Mouse (Mus musculus): ENCODE data around the gene Gnb2. TPM values are rescaled to one million over a fixed set of nuclear protein-coding genes. Genes with fewer than 3 reads are reported as not detected.

The Gnb2 gene
- polyA plus RNA-seq, 1 experiment, result 1,215 TPM

GRCm38 (mm10) chr5:137527413-137527812 is 5.9 kb downstream of the Gnb2 start:
- no peak overlapping the region for H3K27ac ChIP-seq (ENCODE audit: insufficient read depth, low read depth, low read length)
- no peaks in the 10 kb centered on the region for H3K27me3 ChIP-seq (ENCODE audit: control insufficient read depth, insufficient read depth, low read length)
- no peak overlapping the region for H3K4me3 ChIP-seq (ENCODE audit: low read depth, low read length)
- peaks cover 2% of the 10 kb centered on the region; the same call in 1 of the 2 replicates for H3K4me1 ChIP-seq (ENCODE audit: control insufficient read depth, insufficient read depth, insufficient read length, low read length)
- whole genome bisulfite sequencing, result 67% methylated on average over 1 of the region's 1 CpGs
- peaks cover 69% of the 10 kb centered on the region for H3K36me3 ChIP-seq (ENCODE audit: control insufficient read depth, insufficient read depth, low read length)
- no peak for TF ChIP-seq POLR2A (IDR thresholded peaks at IDR 0.05; ENCODE audit: low read depth, low read length)

GRCm38 (mm10) chr5:137526192-137526936 is 6.9 kb downstream of the Gnb2 start:
- H3K27me3 ChIP-seq (ENCODE audit: control insufficient read depth, insufficient read depth, low read length), result no peaks in the 10 kb centered on the region
- H3K36me3 ChIP-seq (ENCODE audit: control insufficient read depth, insufficient read depth, low read length), result peaks cover 74% of the 10 kb centered on the region
- no peak overlapping the region for H3K27ac ChIP-seq (ENCODE audit: insufficient read depth, low read depth, low read length)
- no peak overlapping the region for H3K4me3 ChIP-seq (ENCODE audit: low read depth, low read length)
- peaks cover 2% of the 10 kb centered on the region; the same call in 1 of the 2 replicates for H3K4me1 ChIP-seq (ENCODE audit: control insufficient read depth, insufficient read depth, insufficient read length, low read length)
- 36% methylated on average over 16 of the region's 16 CpGs for WGBS
- TF ChIP-seq CTCF (IDR thresholded peaks at IDR 0.05; ENCODE audit: extremely low read depth, insufficient read length, insufficient replicate concordance, low read depth, low read length) (no peak), POLR2A (IDR thresholded peaks at IDR 0.05; ENCODE audit: low read depth, low read length) (no peak)

DNA sequence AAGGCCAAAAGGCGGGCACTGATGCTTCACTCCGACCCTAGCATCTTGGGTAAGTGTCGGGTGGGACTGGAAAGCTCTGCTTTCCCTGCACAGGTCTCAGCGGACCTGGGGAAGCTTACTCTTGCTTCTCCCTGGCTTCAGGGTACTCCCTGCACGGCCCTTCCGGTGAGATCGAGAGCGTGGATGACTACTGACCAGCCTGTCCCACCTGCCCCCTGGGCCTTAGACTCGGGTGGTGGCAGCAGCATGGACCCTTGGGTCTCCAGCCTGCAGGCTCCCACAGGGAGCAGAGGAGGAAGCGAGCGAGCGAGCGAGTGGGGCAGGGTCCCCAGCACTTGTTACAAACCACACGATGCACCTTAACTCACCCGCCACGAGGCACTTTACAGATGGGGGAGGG is 7.8 kb downstream of the Gnb2 start:
- no peak overlapping the region for H3K27ac ChIP-seq (ENCODE audit: insufficient read depth, low read depth, low read length)
- H3K27me3 ChIP-seq (ENCODE audit: control insufficient read depth, insufficient read depth, low read length), result no peaks in the 10 kb centered on the region
- no peak overlapping the region for H3K4me3 ChIP-seq (ENCODE audit: low read depth, low read length)
- H3K4me1 ChIP-seq (ENCODE audit: control insufficient read depth, insufficient read depth, insufficient read length, low read length), result peaks cover 2% of the 10 kb centered on the region; the same call in 1 of the 2 replicates
- H3K36me3 ChIP-seq (ENCODE audit: control insufficient read depth, insufficient read depth, low read length), result peaks cover 80% of the 10 kb centered on the region
- 84% methylated on average over 16 of the region's 16 CpGs for WGBS
- TF ChIP-seq CTCF (IDR thresholded peaks at IDR 0.05; ENCODE audit: extremely low read depth, insufficient read length, insufficient replicate concordance, low read depth, low read length) (no peak), POLR2A (IDR thresholded peaks at IDR 0.05; ENCODE audit: low read depth, low read length) (no peak)

GRCm38 (mm10) chr5:137524671-137525070 is 8.6 kb downstream of the Gnb2 start:
- Histone ChIP-seq H3K4me1 (ENCODE audit: control insufficient read depth, insufficient read depth, insufficient read length, low read length) (no peaks in the 10 kb centered on the region), H3K27me3 (ENCODE audit: control insufficient read depth, insufficient read depth, low read length) (no peaks in the 10 kb centered on the region), H3K27ac (ENCODE audit: insufficient read depth, low read depth, low read length) (no peak overlapping the region), H3K4me3 (ENCODE audit: low read depth, low read length) (no peak overlapping the region), H3K36me3 (ENCODE audit: control insufficient read depth, insufficient read depth, low read length) (peaks cover 82% of the 10 kb centered on the region)
- no peak for TF ChIP-seq CTCF (IDR thresholded peaks at IDR 0.05; ENCODE audit: extremely low read depth, insufficient read length, insufficient replicate concordance, low read depth, low read length)
- no peak for TF ChIP-seq POLR2A (IDR thresholded peaks at IDR 0.05; ENCODE audit: low read depth, low read length)
- 82% methylated on average over 13 of the region's 13 CpGs for WGBS

DNA sequence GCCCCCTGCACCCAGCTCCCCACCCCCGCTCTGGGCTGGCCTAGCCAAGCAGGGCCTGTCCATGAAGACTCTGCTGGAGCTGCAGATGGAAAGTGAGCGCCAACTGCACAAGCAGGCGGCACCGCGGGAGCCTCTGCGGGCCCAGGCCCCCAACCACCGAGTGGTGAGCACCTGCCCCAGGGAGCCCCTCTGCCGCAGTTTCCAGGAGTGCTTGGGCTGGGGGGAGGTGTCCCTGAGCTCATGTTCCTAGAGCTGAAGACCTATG is 9.1 kb downstream of the Gnb2 start:
- WGBS, result 89% methylated on average over 8 of the region's 8 CpGs
- no peak overlapping the region for H3K27ac ChIP-seq (ENCODE audit: insufficient read depth, low read depth, low read length)
- no peaks in the 10 kb centered on the region for H3K27me3 ChIP-seq (ENCODE audit: control insufficient read depth, insufficient read depth, low read length)
- no peak overlapping the region for H3K4me3 ChIP-seq (ENCODE audit: low read depth, low read length)
- TF ChIP-seq CTCF (IDR thresholded peaks at IDR 0.05; ENCODE audit: extremely low read depth, insufficient read length, insufficient replicate concordance, low read depth, low read length), result no peak
- no peak for TF ChIP-seq POLR2A (IDR thresholded peaks at IDR 0.05; ENCODE audit: low read depth, low read length)
- peaks cover 81% of the 10 kb centered on the region for H3K36me3 ChIP-seq (ENCODE audit: control insufficient read depth, insufficient read depth, low read length)
- H3K4me1 ChIP-seq (ENCODE audit: control insufficient read depth, insufficient read depth, insufficient read length, low read length), result no peaks in the 10 kb centered on the region

- no peaks in the 10 kb centered on the region for H3K27me3 ChIP-seq (ENCODE audit: control insufficient read depth, insufficient read depth, low read length)
- H3K4me3 ChIP-seq (ENCODE audit: low read depth, low read length), result no peak overlapping the region
- WGBS, result 85% methylated on average over 25 of the region's 25 CpGs
- H3K36me3 ChIP-seq (ENCODE audit: control insufficient read depth, insufficient read depth, low read length), result peaks cover 77% of the 10 kb centered on the region
- H3K27ac ChIP-seq (ENCODE audit: insufficient read depth, low read depth, low read length), result no peak overlapping the region
- H3K4me1 ChIP-seq (ENCODE audit: control insufficient read depth, insufficient read depth, insufficient read length, low read length), result no peaks in the 10 kb centered on the region
- TF ChIP-seq CTCF (IDR thresholded peaks at IDR 0.05; ENCODE audit: extremely low read depth, insufficient read length, insufficient replicate concordance, low read depth, low read length), result no peak
- TF ChIP-seq POLR2A (IDR thresholded peaks at IDR 0.05; ENCODE audit: low read depth, low read length), result no peak
Observed at GRCm38 (mm10) chr5:137523396-137524250, 9.7 kb downstream of the Gnb2 start.

GRCm38 (mm10) chr5:137522711-137523110 is 10.6 kb downstream of the Gnb2 start:
- WGBS, result 87% methylated on average over 11 of the region's 11 CpGs
- H3K36me3 ChIP-seq (ENCODE audit: control insufficient read depth, insufficient read depth, low read length), result peaks cover 68% of the 10 kb centered on the region
- no peak overlapping the region for H3K4me3 ChIP-seq (ENCODE audit: low read depth, low read length)
- TF ChIP-seq POLR2A (IDR thresholded peaks at IDR 0.05; ENCODE audit: low read depth, low read length) (no peak), CTCF (IDR thresholded peaks at IDR 0.05; ENCODE audit: extremely low read depth, insufficient read length, insufficient replicate concordance, low read depth, low read length) (no peak)
- no peaks in the 10 kb centered on the region for H3K4me1 ChIP-seq (ENCODE audit: control insufficient read depth, insufficient read depth, insufficient read length, low read length)
- no peak overlapping the region for H3K27ac ChIP-seq (ENCODE audit: insufficient read depth, low read depth, low read length)
- H3K27me3 ChIP-seq (ENCODE audit: control insufficient read depth, insufficient read depth, low read length), result no peaks in the 10 kb centered on the region
